Mouse (Mus musculus) T-helper 2 cell (primary cell): ENCODE results near the gene Ess2.

ENCODE experiments used
- in situ Hi-C: fragments of 300-600 bp; cut with MboI, MseI; formaldehyde crosslinking; loops from one replicate; pipeline ENCODE4 v1.15.1; 2025; ENCODE audit warnings: high pct_unique_total_duplicates

Gene Ess2

GRCm38 (mm10) chr16:17921325-17922162 is 10.4 kb upstream of the Ess2 start:
- in situ Hi-C loops: no loop called here

GRCm38 (mm10) chr16:17920586-17920985 is 9.4 kb upstream of the Ess2 start:
- in situ Hi-C loops: no loop called here

- in situ Hi-C loops: loop anchor here (10.0 kb wide), 1 partner anchor 890 kb away; no protein-coding TSS in a partner anchor
Observed at GRCm38 (mm10) chr16:17914307-17915249, 3.4 kb upstream of the Ess2 start, which contains the start of gene Gsc2. Gene Gsc2, minus strand, starts transcription at chr16:17915059.

- in situ Hi-C loops: no loop called here
Observed at GRCm38 (mm10) chr16:17898462-17898861, 12.7 kb downstream of the Ess2 start, which contains the start of the genes Dgcr2 and Tssk2. Gene Dgcr2, minus strand, starts transcription at chr16:17898562. Gene Tssk2, plus strand, starts transcription at chr16:17898637.

- in situ Hi-C loops: no loop called here
Observed at GRCm38 (mm10) chr16:17896091-17896490, 15.1 kb downstream of the Ess2 start.

- in situ Hi-C loops: no loop called here
Observed at GRCm38 (mm10) chr16:17893923-17894322, 17.2 kb downstream of the Ess2 start, which contains the start of gene Tssk1. Gene Tssk1, plus strand, starts transcription at chr16:17894223.

- in situ Hi-C loops: no loop called here
Observed at GRCm38 (mm10) chr16:17892606-17893005, 18.5 kb downstream of the Ess2 start.

GRCm38 (mm10) chr16:17891567-17891959 is 19.6 kb downstream of the Ess2 start, which contains the start of gene Gm20518:
Gene Gm20518, minus strand, starts transcription at chr16:17891671.
- in situ Hi-C loops: no loop called here

GRCm38 (mm10) chr16:17890917-17891566 is 20.1 kb downstream of the Ess2 start:
- in situ Hi-C loops: no loop called here

- in situ Hi-C loops: no loop called here
Observed at GRCm38 (mm10) chr16:17890342-17890727, 20.8 kb downstream of the Ess2 start.

- in situ Hi-C loops: no loop called here
Observed at GRCm38 (mm10) chr16:17889689-17890341, 21.3 kb downstream of the Ess2 start.

- in situ Hi-C loops: no loop called here
Observed at GRCm38 (mm10) chr16:17884116-17884515, 27.0 kb downstream of the Ess2 start.

- in situ Hi-C loops: no loop called here
Observed at GRCm38 (mm10) chr16:17882196-17882595, 29.0 kb downstream of the Ess2 start.

- in situ Hi-C loops: no loop called here
Observed at GRCm38 (mm10) chr16:17879571-17879970, 31.6 kb downstream of the Ess2 start.

- in situ Hi-C loops: no loop called here
Observed at GRCm38 (mm10) chr16:17876096-17876495, 35.1 kb downstream of the Ess2 start.

GRCm38 (mm10) chr16:17875174-17875573 is 36.0 kb downstream of the Ess2 start:
- in situ Hi-C loops: no loop called here

GRCm38 (mm10) chr16:17872995-17873394 is 38.2 kb downstream of the Ess2 start:
- in situ Hi-C loops: no loop called here

- in situ Hi-C loops: no loop called here
Observed at GRCm38 (mm10) chr16:17871248-17871647, 39.9 kb downstream of the Ess2 start.

- in situ Hi-C loops: loop anchor here (10.0 kb wide), 1 partner anchor 779 kb away; no protein-coding TSS in a partner anchor
Observed at GRCm38 (mm10) chr16:17865770-17866169, 45.4 kb downstream of the Ess2 start.

GRCm38 (mm10) chr16:17865293-17865692 is 45.9 kb downstream of the Ess2 start:
- in situ Hi-C loops: loop anchor here (10.0 kb wide), 1 partner anchor 780 kb away; no protein-coding TSS in a partner anchor

GRCm38 (mm10) chr16:17858592-17858991 is 52.6 kb downstream of the Ess2 start:
- in situ Hi-C loops: no loop called here
